Mouse (Mus musculus) heart, embryonic 16.5 days (tissue): ENCODE measurements around the gene Zmynd10. TPM values are rescaled to one million over a fixed set of nuclear protein-coding genes. Genes with fewer than 3 reads are reported as not detected.

Experiments
- ATAC-seq: fragments of 200-750 bp; cut with Nextera tagmentation; replicated peaks from 2 replicates; pipeline ENCODE4 v1.8.0; 2017; ENCODE audit warnings: moderate number of reproducible peaks; ENCODE audit not compliant: insufficient read depth, low FRiP score; ENCODE audit errors: extremely low read depth
- H3K27ac ChIP-seq: fragments of 300-500 bp; sonication (generic); 2 replicates; pipeline ENCODE4 v1.5.1; 2014; ENCODE audit warnings: mild to moderate bottlenecking, low read length, control low read depth, moderate library complexity
- H3K27me3 ChIP-seq: fragments of 300-500 bp; sonication (generic); 2 replicates; pipeline ENCODE4 v1.6.1; 2014; ENCODE audit warnings: low read length, mixed read lengths; ENCODE audit not compliant: control insufficient read depth, insufficient read depth
- H3K36me3 ChIP-seq: fragments of 300-500 bp; sonication (generic); 2 replicates; pipeline ENCODE4 v1.6.1; 2014; ENCODE audit not compliant: control insufficient read depth, insufficient read depth
- H3K4me1 ChIP-seq: fragments of 300-500 bp; sonication (generic); 2 replicates; pipeline ENCODE4 v1.6.1; 2014; ENCODE audit warnings: low read length, mixed read lengths; ENCODE audit not compliant: control insufficient read depth, insufficient read depth
- H3K4me2 ChIP-seq: fragments of 300-500 bp; sonication (generic); 2 replicates; pipeline ENCODE4 v1.6.1; 2014; ENCODE audit warnings: low read depth, mild to moderate bottlenecking, control low read depth, low read length
- H3K4me3 ChIP-seq: fragments of 300-500 bp; sonication (generic); 2 replicates; pipeline ENCODE4 v1.5.1; 2014; ENCODE audit warnings: mild to moderate bottlenecking, control low read depth, low read length
- H3K9ac ChIP-seq: fragments of 300-500 bp; sonication (generic); 2 replicates; pipeline ENCODE4 v1.6.1; 2014; ENCODE audit warnings: low read length, control low read depth
- H3K9me3 ChIP-seq: fragments of 300-500 bp; sonication (generic); replicated peaks from 2 replicates; pipeline ENCODE4 v1.6.1; 2016; ENCODE audit warnings: low read length; ENCODE audit not compliant: control insufficient read depth
- WGBS: fragments of 180-500 bp; shearing (Covaris S2); extraction: QIAGEN DNeasy Blood & Tissue Kit; methylation state at CpG from one replicate; pipeline ENCODE4 v1.1.7; 2014; 5-methylcytosine and 5-hydroxymethylcytosine counted together
- polyA plus RNA-seq: library from polyadenylated mRNA; unstranded; fragments of >200 nt; fragmentation: Nextera tagmentation; extraction: Ambion mirVana; gene quantifications from 2 replicates; pipeline ENCODE4 v1.2.1, GENCODE M21; 2015

The Zmynd10 gene
- polyA plus RNA-seq, 1 experiment from 2014 or later, result 1.7 TPM

DNA sequence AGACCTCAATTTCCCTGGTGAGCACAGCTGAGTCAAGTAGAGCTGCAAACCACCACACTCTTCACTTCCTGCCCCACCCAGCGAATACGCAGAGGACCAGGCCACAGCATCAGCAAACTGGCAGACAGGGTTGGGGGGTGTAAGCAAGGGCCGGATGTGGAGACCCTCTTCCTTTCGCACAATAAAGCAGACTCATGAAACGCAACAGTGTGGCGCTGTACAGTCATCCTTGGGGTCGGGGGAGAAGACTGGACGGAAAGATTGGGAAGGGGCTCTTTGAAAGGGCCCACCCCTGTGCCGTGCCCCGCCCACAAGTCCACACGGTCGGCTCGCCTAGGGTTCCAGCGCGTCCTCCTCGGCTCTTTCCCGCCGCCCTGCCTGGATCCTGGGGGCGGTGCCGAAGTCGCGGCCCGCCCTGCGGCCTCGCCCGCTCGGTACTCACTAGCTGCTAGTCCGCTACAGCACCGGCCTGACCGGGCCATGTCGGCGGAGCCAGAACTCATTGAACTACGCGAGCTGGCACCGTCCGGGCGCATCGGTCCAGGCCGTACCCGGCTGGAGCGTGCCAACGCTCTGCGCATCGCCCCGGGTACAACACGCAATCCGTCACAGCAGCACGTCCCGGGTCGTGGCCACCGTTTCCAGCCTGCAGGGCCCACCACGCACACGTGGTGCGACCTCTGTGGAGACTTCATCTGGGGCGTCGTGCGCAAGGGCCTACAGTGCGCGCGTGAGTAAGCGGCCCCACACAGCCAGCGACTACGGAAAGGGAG, 4.2 kb downstream of the Zmynd10 start, which contains the start of gene Rassf1:
Rassf1 (plus strand) TSS at position 439 of the 773 bp plus-strand sequence.
- Histone ChIP-seq H3K4me3 (peak within 1 kb of the TSS; percentile 51), H3K27me3 (peaks cover 8% of the 10 kb centered on the region), H3K36me3 (no peaks in the 10 kb centered on the region), H3K4me1 (peaks cover 36% of the 10 kb centered on the region), H3K4me2 (peak within 1 kb of the TSS; percentile 91), H3K9ac (peak within 1 kb of the TSS; percentile 71), H3K9me3 (no peaks in the 10 kb centered on the region), H3K27ac (peak within 1 kb of the TSS; percentile 15)
- peak; percentile 10; the same call in 1 of the 2 replicates for ATAC-seq
- 1% methylated on average over 63 of the region's 63 CpGs for WGBS

DNA sequence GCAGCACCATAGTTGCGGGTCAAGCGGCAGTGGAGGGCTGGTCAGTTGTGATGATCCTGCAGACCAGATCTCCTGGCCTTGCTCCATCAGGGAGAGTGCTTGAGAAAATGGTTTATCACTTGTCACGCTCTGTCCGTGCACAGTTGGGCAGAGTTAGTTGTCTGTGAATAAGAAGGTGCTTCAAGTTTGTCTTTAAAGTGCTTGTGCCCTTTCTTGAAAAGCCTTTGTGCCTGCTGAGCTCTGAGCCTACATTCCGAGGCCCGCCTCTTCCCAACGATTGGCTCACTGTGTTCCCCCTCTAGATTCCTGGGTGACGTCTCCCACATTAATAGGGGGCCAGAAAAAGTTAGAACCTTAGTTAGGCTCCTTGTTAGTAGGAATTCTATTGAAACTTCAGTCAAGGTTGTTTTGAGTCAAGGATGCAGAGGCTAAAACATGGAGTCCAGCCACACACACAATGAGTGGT, 4.8 kb downstream of the Zmynd10 start:
- peak overlapping the region; percentile 71 for H3K9ac ChIP-seq
- H3K27ac ChIP-seq, result peak overlapping the region; percentile 15
- peak overlapping the region; percentile 51 for H3K4me3 ChIP-seq
- ATAC-seq, result no peak
- peak overlapping the region; percentile 91 for H3K4me2 ChIP-seq
- H3K27me3 ChIP-seq, result peaks cover 8% of the 10 kb centered on the region
- peaks cover 35% of the 10 kb centered on the region for H3K4me1 ChIP-seq
- WGBS, result 26% methylated on average over 8 of the region's 8 CpGs
- H3K9me3 ChIP-seq, result no peaks in the 10 kb centered on the region
- H3K36me3 ChIP-seq, result no peaks in the 10 kb centered on the region

DNA sequence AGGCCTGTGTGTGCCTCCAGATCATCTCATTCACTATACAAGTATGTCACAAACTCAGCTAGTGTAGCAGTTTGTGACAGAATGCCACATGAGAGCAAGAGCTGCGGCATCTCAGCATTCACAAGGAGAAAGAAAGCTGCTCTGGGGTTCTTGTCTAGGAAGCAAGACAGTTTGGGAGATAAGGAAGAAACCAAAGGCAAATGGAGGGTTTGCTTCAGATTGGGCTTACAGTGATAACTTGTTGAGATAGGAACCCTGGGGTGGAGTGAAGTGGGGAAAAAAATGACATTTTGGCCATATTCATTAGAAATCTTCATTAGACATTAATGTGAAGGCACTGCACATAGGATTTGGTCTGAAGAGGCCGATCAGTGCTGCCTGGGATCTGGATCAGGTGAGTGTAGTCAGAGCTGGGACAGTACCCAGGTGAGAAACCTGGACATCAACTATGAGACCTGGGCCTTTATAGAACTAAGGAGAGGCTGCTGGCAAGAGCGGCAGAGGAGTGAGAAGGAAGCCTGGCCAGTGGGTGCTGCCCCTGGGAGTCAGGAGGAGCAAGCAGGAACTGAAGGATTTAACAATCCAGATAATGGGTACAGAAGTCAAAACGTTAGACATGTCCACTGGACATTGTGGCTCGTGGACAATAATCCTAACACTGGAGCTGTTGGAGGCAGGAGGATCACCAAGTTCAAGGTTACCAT, 5.7 kb downstream of the Zmynd10 start:
- ATAC-seq, result no peak
- Histone ChIP-seq H3K4me1 (peaks cover 29% of the 10 kb centered on the region), H3K9ac (no peak overlapping the region), H3K27me3 (peaks cover 8% of the 10 kb centered on the region), H3K27ac (no peak overlapping the region), H3K9me3 (no peaks in the 10 kb centered on the region), H3K4me2 (peak overlapping the region; percentile 91), H3K36me3 (peaks cover 7% of the 10 kb centered on the region), H3K4me3 (no peak overlapping the region)
- WGBS, result 81% methylated on average over 5 of the region's 5 CpGs

DNA sequence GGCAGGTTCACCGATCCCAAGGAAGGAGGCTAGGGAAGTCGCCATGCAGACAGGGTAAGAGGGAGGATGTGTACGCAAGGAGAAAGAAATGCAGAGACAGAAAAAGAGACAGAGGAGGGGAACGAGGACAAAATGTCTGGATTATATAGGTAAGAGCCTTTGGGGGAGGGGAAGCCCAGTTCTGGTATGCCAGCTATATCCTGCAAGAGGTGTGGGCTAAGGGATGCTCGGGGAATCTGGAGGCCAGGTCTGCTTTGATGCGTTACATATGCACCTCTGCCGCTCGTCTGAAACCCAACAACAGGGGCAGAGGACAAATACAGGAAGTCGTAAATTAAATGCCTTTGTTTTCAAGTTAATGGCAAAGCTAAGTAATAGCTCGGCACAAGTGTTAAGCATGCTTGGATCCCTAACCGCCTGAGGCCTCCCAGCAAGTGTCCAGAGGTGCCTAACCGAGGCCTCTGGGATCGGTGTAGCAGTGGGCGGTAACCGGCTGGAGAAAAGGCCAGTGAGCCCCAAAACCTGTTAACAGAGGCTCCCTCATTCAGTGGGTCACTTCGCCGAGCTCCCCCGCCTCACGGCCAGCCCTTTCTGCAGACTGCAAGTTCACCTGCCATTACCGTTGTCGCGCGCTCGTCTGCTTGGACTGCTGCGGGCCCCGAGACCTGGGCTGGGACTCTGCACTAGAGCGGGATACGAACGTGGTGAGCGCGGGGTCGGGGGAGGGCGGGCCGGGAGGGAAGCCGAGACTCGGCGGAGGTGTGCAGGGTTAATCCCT, 6.6 kb downstream of the Zmynd10 start:
- H3K4me1 ChIP-seq, result peaks cover 29% of the 10 kb centered on the region
- peak overlapping the region; percentile 83 for H3K27ac ChIP-seq
- peak overlapping the region; percentile 76 for H3K9ac ChIP-seq
- no peaks in the 10 kb centered on the region for H3K9me3 ChIP-seq
- peaks cover 8% of the 10 kb centered on the region for H3K27me3 ChIP-seq
- peaks cover 16% of the 10 kb centered on the region for H3K36me3 ChIP-seq
- peak; percentile 32 for ATAC-seq
- peak overlapping the region; percentile 70 for H3K4me3 ChIP-seq
- 7% methylated on average over 37 of the region's 37 CpGs for WGBS
- peak overlapping the region; percentile 91 for H3K4me2 ChIP-seq

DNA sequence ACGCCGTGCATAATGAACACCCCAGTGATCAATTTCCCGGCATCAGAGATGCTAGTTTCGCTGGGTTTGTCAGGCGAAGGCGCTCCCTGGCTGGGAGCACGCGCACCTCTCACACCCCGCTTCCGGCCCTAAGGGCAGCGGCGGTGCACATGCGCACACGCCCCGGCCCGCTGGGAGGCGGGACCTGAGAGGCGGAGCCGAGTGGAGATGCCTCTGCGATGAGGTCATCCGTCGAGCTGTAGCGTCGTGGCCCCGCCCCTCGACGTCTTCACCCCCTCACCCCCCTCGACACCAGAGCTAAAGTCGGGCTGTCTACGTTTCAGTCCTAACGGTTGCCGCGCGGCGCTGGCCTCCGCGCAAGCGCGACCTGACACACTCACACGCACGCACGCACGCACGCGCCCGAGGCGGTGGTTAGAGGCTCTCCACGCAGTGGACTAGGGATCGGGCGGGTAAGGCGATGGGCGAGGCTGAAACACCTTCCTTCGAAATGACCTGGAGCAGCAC, 7.3 kb downstream of the Zmynd10 start:
- Histone ChIP-seq H3K4me3 (peak overlapping the region; percentile 70), H3K27me3 (peaks cover 8% of the 10 kb centered on the region), H3K27ac (peak overlapping the region; percentile 98), H3K4me2 (peak overlapping the region; percentile 91), H3K36me3 (peaks cover 22% of the 10 kb centered on the region), H3K9me3 (no peaks in the 10 kb centered on the region), H3K4me1 (peaks cover 29% of the 10 kb centered on the region), H3K9ac (peak overlapping the region; percentile 96)
- ATAC-seq, result peak; percentile 91
- WGBS, result under 1% methylated on average over 53 of the region's 53 CpGs

DNA sequence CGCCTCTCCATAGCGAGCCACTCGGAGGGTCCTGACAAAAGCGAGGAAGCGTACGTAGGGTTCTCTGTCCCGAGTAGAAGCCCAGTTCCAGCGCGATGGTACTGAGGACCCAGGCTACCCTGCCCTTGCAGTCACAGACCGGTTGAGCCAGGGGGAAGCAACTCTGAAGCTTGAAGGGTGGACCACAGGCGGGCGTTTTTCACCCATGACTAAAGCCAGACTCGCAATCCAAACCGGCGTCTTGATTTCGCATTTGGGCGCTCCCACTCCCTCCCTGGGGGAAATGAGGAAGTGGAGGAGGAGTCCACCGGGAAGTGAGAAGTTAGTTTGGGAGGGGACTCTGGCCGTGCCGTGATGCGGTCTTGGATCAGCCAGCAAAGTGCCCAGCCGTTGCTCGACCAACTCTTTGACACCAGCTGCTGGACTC, 7.9 kb downstream of the Zmynd10 start:
- Histone ChIP-seq H3K4me2 (peak overlapping the region; percentile 83), H3K27me3 (peaks cover 6% of the 10 kb centered on the region), H3K4me3 (peak overlapping the region; percentile 70), H3K4me1 (peaks cover 29% of the 10 kb centered on the region), H3K27ac (peak overlapping the region; percentile 98), H3K9me3 (no peaks in the 10 kb centered on the region), H3K36me3 (peaks cover 29% of the 10 kb centered on the region), H3K9ac (peak overlapping the region; percentile 96)
- WGBS, result under 1% methylated on average over 23 of the region's 23 CpGs
- ATAC-seq, result peak; percentile 12

DNA sequence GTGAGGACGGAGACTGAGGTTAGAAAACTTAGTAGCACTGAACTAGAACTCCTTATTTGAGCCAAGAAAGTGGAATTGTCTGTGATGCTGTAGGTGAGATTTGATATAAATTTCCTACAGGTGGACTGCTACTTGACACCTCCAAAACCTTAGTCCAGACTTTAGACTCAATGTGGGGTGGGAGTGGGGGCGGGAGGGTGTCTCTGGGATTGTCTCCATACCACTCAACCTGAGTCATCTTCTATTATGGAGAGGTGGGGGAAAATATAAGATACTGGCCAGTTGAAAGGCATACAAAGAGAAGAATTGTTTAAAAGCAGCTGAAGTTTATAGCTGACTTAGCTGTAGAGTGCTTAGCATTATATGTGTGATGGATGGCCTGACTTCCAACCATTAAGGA, 8.6 kb downstream of the Zmynd10 start:
- H3K27ac ChIP-seq, result peak overlapping the region; percentile 98
- no peak for ATAC-seq
- H3K9me3 ChIP-seq, result no peaks in the 10 kb centered on the region
- 24% methylated on average over 2 of the region's 2 CpGs for WGBS
- H3K4me2 ChIP-seq, result peak overlapping the region; percentile 83
- peaks cover under 1% of the 10 kb centered on the region for H3K27me3 ChIP-seq
- H3K4me1 ChIP-seq, result peaks cover 28% of the 10 kb centered on the region
- H3K36me3 ChIP-seq, result peaks cover 35% of the 10 kb centered on the region
- peak overlapping the region; percentile 96 for H3K9ac ChIP-seq
- peak overlapping the region; percentile 70 for H3K4me3 ChIP-seq

DNA sequence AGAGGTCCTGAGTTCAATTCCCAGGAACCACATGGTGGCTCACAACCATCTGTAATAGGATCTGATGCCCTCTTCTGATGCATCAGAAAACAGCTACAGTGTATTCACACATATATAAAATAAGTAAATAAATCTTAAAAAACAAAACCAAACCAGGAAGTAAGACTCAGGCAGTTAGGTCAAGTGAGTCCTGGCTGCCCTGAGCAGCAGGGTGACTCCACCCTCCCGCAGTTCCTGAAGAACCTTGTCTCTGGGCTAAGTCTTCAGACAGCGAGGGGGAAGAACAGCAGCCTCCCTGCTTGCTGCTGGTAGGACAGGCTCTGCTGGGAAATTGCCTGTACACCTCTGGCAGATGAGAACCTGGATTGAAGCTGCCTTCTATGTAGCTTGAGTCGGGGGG, 9.2 kb downstream of the Zmynd10 start:
- Histone ChIP-seq H3K9me3 (no peaks in the 10 kb centered on the region), H3K36me3 (peaks cover 39% of the 10 kb centered on the region), H3K27me3 (no peaks in the 10 kb centered on the region), H3K9ac (peak overlapping the region; percentile 96), H3K4me3 (peak overlapping the region; percentile 70), H3K4me1 (peaks cover 23% of the 10 kb centered on the region), H3K4me2 (peak overlapping the region; percentile 83), H3K27ac (no peak overlapping the region)
- 54% methylated on average over 3 of the region's 3 CpGs for WGBS
- no peak for ATAC-seq
